Mouse (Mus musculus) heart, postnatal 0 days (tissue): Measurements from ENCODE around the gene Cadps.
A peak's percentile ranks its signal among the peaks of the same experiment; 100 is the strongest.

Source experiments
- CTCF ChIP-seq: IDR thresholded peaks from 2 replicates; pipeline ENCODE4 v1.5.1; 2016; ENCODE audit warnings: antibody characterized with exemption, control low read depth, low read depth
- EP300 ChIP-seq: IDR thresholded peaks from 2 replicates; pipeline ENCODE4 v1.6.1; 2016; ENCODE audit warnings: antibody characterized with exemption, low read depth

GRCm38 (mm10) chr14:12531101-12531500 is 291.8 kb downstream of the Cadps start:
- TF ChIP-seq CTCF (peak; percentile 70), EP300 (no peak)
